Mouse (Mus musculus) C2C12 (cell line): ENCODE results near the gene Dock1. TPM values are rescaled to one million over a fixed set of nuclear protein-coding genes. Genes with fewer than 3 reads are reported as not detected.

Experiments used
- H3K27me3 ChIP-seq: one replicate; pipeline ENCODE4 v1.6.1; 2011; ENCODE audit not compliant: control insufficient read depth, insufficient read depth, insufficient read length
- H3K36me3 ChIP-seq: one replicate; pipeline ENCODE4 v1.6.1; 2011; ENCODE audit not compliant: control insufficient read depth, insufficient read depth
- H3K4me3 ChIP-seq: one replicate; pipeline ENCODE4 v1.5.1; 2011; ENCODE audit warnings: mild to moderate bottlenecking, control low read depth; ENCODE audit not compliant: poor library complexity, insufficient read depth, severe bottlenecking
- H3K79me2 ChIP-seq: one replicate; pipeline ENCODE4 v1.6.1; 2011; ENCODE audit not compliant: control insufficient read depth, insufficient read depth
- H3K79me3 ChIP-seq: one replicate; pipeline ENCODE4 v1.6.1; 2011; ENCODE audit warnings: low read depth, control low read depth
- H3ac ChIP-seq: one replicate; pipeline ENCODE3; 2011; ENCODE audit warnings: low read depth; ENCODE audit not compliant: control insufficient read depth, insufficient read length
- CEBPB ChIP-seq: IDR thresholded peaks from one replicate; pipeline ENCODE4 v1.6.1; 2011; ENCODE audit warnings: low read depth, mild to moderate bottlenecking, control low read depth, moderate library complexity
- CTCF ChIP-seq: IDR thresholded peaks from one replicate; pipeline ENCODE4 v1.5.1; 2011; ENCODE audit not compliant: control insufficient read depth, insufficient read depth, insufficient read length
- FOSL1 ChIP-seq: IDR thresholded peaks from one replicate; pipeline ENCODE4 v1.8.0; 2011; ENCODE audit warnings: mild to moderate bottlenecking, low read length; ENCODE audit not compliant: poor library complexity, insufficient read depth, severe bottlenecking
- MAX ChIP-seq: IDR thresholded peaks from one replicate; pipeline ENCODE4 v1.6.1; 2011; ENCODE audit warnings: mild to moderate bottlenecking, control low read depth
- MYOD1 ChIP-seq: IDR thresholded peaks from one replicate; pipeline ENCODE4 v1.6.1; 2011; ENCODE audit warnings: low read depth; ENCODE audit not compliant: control insufficient read depth, insufficient read length
- MYOG ChIP-seq: IDR thresholded peaks from one replicate; pipeline ENCODE4 v1.6.1; 2011; ENCODE audit not compliant: control insufficient read depth, insufficient read length; ENCODE audit errors: extremely low read depth
- USF1 ChIP-seq: IDR thresholded peaks from one replicate; pipeline ENCODE4 v1.6.1; 2011; ENCODE audit warnings: low read depth, mild to moderate bottlenecking, control low read depth, moderate library complexity
- polyA plus RNA-seq: library from polyadenylated mRNA; unstranded; fragments of >200 nt; fragmentation: generic; extraction: Trizol; gene quantifications from one replicate; pipeline ENCODE4 v1.2.1, GENCODE M21; 2012; ENCODE audit warnings: missing spikeins

Dock1 gene
- polyA plus RNA-seq, 1 experiment, result 12.1 TPM

DNA sequence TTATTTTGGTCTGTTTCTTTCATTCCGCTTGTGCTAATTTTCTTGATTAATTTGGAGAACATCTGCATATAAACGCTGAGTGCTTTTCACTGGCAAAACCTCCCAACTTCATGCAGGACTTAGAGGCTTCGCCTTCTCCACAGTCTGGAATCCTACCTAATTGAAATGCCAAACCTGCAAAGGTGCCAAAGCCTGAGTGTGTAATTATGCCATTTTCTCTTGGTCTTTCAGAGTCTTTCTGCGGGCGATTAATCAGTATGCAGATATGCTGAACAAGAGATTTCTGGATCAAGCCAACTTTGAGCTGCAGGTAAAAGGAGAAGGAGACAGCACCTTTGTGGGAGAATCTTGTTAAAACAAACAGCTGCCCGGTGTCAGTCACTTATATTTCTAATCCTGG is 406.4 kb downstream of the Dock1 start:
- Histone ChIP-seq H3K79me3 (no peaks in the 10 kb centered on the region), H3ac (no peak overlapping the region), H3K79me2 (no peaks in the 10 kb centered on the region), H3K4me3 (no peak overlapping the region), H3K36me3 (peaks cover 4% of the 10 kb centered on the region), H3K27me3 (no peaks in the 10 kb centered on the region)
- TF ChIP-seq CEBPB, result no peak
- no peak for TF ChIP-seq MAX
- TF ChIP-seq CTCF, result no peak

DNA sequence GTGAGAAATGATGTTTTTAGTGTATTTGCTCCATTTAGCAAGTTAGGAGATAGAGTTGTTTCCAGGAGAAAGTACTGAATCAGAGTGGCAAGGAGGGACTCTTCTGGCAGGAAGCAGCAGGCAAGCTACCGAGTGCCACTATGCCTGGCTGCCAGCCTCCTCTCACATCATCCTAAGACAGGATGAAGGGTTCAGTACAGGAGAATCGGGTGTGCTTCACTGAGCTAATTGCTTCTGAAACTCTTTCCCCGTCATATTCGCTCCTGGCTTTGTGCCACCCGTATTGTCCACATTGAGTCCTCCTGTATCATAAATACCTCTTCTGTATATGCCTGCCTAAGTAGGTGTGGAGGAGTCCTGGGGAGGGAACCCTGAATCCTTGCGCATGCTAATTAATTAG is 406.9 kb downstream of the Dock1 start:
- H3ac ChIP-seq, result no peak overlapping the region
- no peaks in the 10 kb centered on the region for H3K79me3 ChIP-seq
- H3K79me2 ChIP-seq, result no peaks in the 10 kb centered on the region
- no peak overlapping the region for H3K4me3 ChIP-seq
- no peak for TF ChIP-seq CTCF
- no peaks in the 10 kb centered on the region for H3K27me3 ChIP-seq
- H3K36me3 ChIP-seq, result peaks cover 4% of the 10 kb centered on the region

DNA sequence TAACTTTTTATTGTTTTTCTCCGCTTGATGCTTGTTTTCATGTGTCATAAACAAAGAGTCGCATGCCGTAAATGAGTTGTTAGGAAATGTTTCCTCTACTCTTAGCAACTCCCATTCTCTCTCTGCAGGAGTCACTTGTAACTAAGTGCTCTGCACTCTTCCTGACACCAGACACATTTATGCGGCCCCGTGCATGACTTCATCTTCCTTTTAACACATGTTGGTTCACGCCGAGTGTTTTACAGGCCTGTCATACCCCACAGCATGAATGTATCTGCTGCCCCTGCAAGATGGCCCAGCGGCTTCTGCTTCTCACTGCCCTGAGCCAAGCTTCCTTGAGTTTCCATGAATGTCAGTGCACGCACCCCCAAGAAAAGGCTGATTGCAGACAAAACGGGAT is 407.4 kb downstream of the Dock1 start:
- no peak overlapping the region for H3K4me3 ChIP-seq
- H3K79me3 ChIP-seq, result no peaks in the 10 kb centered on the region
- no peaks in the 10 kb centered on the region for H3K27me3 ChIP-seq
- no peaks in the 10 kb centered on the region for H3K79me2 ChIP-seq
- H3K36me3 ChIP-seq, result peaks cover 4% of the 10 kb centered on the region
- H3ac ChIP-seq, result no peak overlapping the region
- TF ChIP-seq FOSL1 (no peak), MYOD1 (no peak)

DNA sequence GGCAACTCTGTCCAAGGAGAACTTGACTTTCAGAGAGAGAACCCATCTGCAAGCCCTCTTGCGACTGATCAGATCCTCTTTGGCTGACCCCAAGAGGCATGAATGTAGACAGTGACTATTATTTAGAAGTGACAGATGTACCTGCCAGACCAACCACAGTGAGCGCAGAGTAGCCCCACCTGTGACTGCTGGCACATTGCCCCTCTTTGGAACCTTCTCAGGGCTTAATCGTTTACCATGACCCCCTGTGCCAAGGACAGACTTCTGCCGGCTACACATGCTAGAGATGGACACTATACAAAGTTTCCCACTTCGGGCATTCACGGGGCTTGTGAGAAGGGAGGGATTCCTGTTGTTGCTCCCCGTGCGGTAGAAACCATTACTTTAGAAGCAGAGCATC is 413.0 kb downstream of the Dock1 start:
- H3K79me3 ChIP-seq, result no peaks in the 10 kb centered on the region
- TF ChIP-seq MYOD1 (no peak), USF1 (no peak), MYOG (no peak), MAX (no peak), FOSL1 (no peak), CEBPB (no peak)

DNA sequence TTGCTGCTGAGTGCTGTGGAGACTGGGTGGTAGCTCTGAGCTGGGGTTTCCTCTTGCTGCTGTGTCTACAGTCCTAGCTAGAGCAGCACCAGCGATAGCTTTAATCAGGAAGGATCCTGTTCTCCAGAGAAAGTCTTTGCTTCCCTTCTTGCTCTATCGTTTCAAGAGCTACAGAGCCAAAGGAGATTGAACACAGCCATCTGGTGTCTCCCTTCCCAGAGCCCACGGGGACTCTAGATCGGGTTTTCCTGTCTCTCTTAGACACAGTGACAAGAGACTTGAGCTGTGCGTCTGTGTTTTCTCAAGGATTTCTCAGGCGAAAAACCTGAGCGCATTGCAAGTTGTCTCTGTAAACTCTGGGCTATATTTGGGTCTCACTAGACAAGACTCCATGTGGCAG is 413.6 kb downstream of the Dock1 start:
- Histone ChIP-seq H3ac (no peak overlapping the region), H3K79me2 (no peaks in the 10 kb centered on the region), H3K79me3 (no peaks in the 10 kb centered on the region), H3K27me3 (no peaks in the 10 kb centered on the region), H3K36me3 (peaks cover 4% of the 10 kb centered on the region), H3K4me3 (no peak overlapping the region)
- no peak for TF ChIP-seq CTCF
- no peak for TF ChIP-seq MYOG
- TF ChIP-seq FOSL1, result no peak
- TF ChIP-seq MAX, result no peak
- no peak for TF ChIP-seq USF1
- no peak for TF ChIP-seq MYOD1
- TF ChIP-seq CEBPB, result no peak

More for the DNA sequence above, 413.0 kb downstream of the Dock1 start:
- H3K79me2 ChIP-seq, result no peaks in the 10 kb centered on the region
- H3K27me3 ChIP-seq, result no peaks in the 10 kb centered on the region
- peaks cover 4% of the 10 kb centered on the region for H3K36me3 ChIP-seq
- H3K4me3 ChIP-seq, result no peak overlapping the region
- no peak overlapping the region for H3ac ChIP-seq

DNA sequence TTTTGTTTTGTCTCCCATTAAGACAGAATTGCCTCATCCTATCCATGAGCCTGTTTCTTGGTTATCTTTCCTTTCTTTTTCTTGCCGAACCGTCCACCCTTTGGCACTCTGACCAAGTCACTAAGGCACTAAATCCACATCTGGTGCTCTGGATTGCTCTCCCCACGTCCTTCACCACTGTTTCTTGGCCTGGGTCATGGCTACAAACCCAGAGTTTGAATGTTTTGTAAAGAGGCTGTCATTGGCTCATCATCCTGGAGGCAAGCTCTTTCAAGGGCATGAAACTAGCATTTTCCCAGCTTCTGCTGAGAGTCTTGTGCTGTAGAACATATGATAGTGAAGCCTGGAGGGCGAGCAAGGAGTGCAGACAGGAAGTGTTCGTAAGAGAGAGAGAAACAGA is 416.1 kb downstream of the Dock1 start:
- peaks cover 1% of the 10 kb centered on the region for H3K36me3 ChIP-seq
- TF ChIP-seq CEBPB (no peak), MYOG (no peak), FOSL1 (no peak), CTCF (no peak), MAX (no peak), MYOD1 (no peak), USF1 (no peak)
- no peaks in the 10 kb centered on the region for H3K79me3 ChIP-seq
- no peaks in the 10 kb centered on the region for H3K79me2 ChIP-seq
- H3ac ChIP-seq, result no peak overlapping the region
- H3K4me3 ChIP-seq, result no peak overlapping the region
- no peaks in the 10 kb centered on the region for H3K27me3 ChIP-seq
